Mouse (Mus musculus): ENCODE data around the gene Tyw5. TPM values are rescaled to one million over a fixed set of nuclear protein-coding genes. Genes with fewer than 3 reads are reported as not detected.

Tyw5 gene
- total and polyA plus RNA-seq, 3 experiments = 20.3 to 50.1 (median 21.0) TPM

GRCm38 (mm10) chr1:57439026-57439425 is 32.1 kb upstream of the Tyw5 start:
- dilution Hi-C loops (cut with MboI; ENCODE audit: extremely low pct_ligation_motif_present, extremely low pct_unique_long_range_greater_than_20kb, low sequenced_read_pairs) = no loop called here
- in situ Hi-C loops (cut with MboI; ENCODE audit: low pct_ligation_motif_present, low pct_unique_long_range_greater_than_20kb, low sequenced_read_pairs) = no loop called here

GRCm38 (mm10) chr1:57436954-57437353 is 30.1 kb upstream of the Tyw5 start:
- H3K4me1 ChIP-seq (ENCODE audit: control insufficient read depth in 1 of 2, insufficient read depth in 2 of 2) = peaks cover 0 to 4% of the 10 kb centered on the region in 2 experiments; a peak in 1 of 4 replicates
- in situ Hi-C loops (cut with MboI; ENCODE audit: low pct_ligation_motif_present, low pct_unique_long_range_greater_than_20kb, low sequenced_read_pairs) (no loop called here), dilution Hi-C loops (cut with MboI; ENCODE audit: extremely low pct_ligation_motif_present, extremely low pct_unique_long_range_greater_than_20kb, low sequenced_read_pairs) (no loop called here)
- H3K79me2 ChIP-seq (replicated peaks; ENCODE audit: control insufficient read depth, extremely low read depth, insufficient read depth, poor library complexity, severe bottlenecking) = no peaks in the 10 kb centered on the region
- no peaks in the 10 kb centered on the region for H3K9me3 ChIP-seq (replicated peaks; ENCODE audit: low read length)
- H3K9ac ChIP-seq (ENCODE audit: insufficient read depth, low read depth) = no peak overlapping the region
- no peaks in the 10 kb centered on the region for H3K36me3 ChIP-seq (replicated peaks in 1 of 2; ENCODE audit: control insufficient read depth in 1 of 2, insufficient read depth in 1 of 2, low read length in 1 of 2)
- TF ChIP-seq UBTF (IDR thresholded peaks at IDR 0.05; ENCODE audit: low read depth, low read length) (no peak), ZNF384 (IDR thresholded peaks at IDR 0.05; ENCODE audit: low read depth, low read length) (no peak), KAT2A (IDR thresholded peaks at IDR 0.05; ENCODE audit: insufficient replicate concordance, low read length) (no peak), POLR2A (IDR thresholded peaks at IDR 0.05; ENCODE audit: low read depth, low read length) (no peak), JUN (IDR thresholded peaks at IDR 0.05; ENCODE audit: insufficient read depth, low read depth, low read length) (no peak), MEF2A (IDR thresholded peaks at IDR 0.05; ENCODE audit: borderline replicate concordance, low read depth, low read length) (no peak), USF1 (IDR thresholded peaks at IDR 0.05; ENCODE audit: low read depth, low read length) (no peak)
- no peak overlapping the region for H3K4me2 ChIP-seq (ENCODE audit: insufficient read depth, low read depth, poor library complexity, severe bottlenecking)
- no peak overlapping the region for H3K4me3 ChIP-seq (replicated peaks in 1 of 3; ENCODE audit: low read depth in 2 of 3, low read length in 2 of 3, poor library complexity in 1 of 3)
- no peaks in the 10 kb centered on the region for H3K27me3 ChIP-seq (replicated peaks)
- H3K27ac ChIP-seq (ENCODE audit: insufficient read depth, low read depth) = no peak overlapping the region
- no peak for DNase-seq (ENCODE audit: extremely low read depth)

More at GRCm38 (mm10) chr1:57439026-57439425, 32.1 kb upstream of the Tyw5 start:
- no peaks in the 10 kb centered on the region for H3K79me2 ChIP-seq (replicated peaks; ENCODE audit: control insufficient read depth, extremely low read depth, insufficient read depth, poor library complexity, severe bottlenecking)
- no peak for DNase-seq (ENCODE audit: extremely low read depth)
- H3K9ac ChIP-seq (ENCODE audit: insufficient read depth, low read depth) = no peak overlapping the region
- no peaks in the 10 kb centered on the region for H3K4me1 ChIP-seq (ENCODE audit: control insufficient read depth in 1 of 2, insufficient read depth in 2 of 2)
- no peaks in the 10 kb centered on the region for H3K9me3 ChIP-seq (replicated peaks; ENCODE audit: low read length)
- no peak for TF ChIP-seq POLR2AphosphoS2 (IDR thresholded peaks at IDR 0.05; ENCODE audit: low read depth, low read length)
- no peak for TF ChIP-seq PAX5 (IDR thresholded peaks at IDR 0.05; ENCODE audit: low read length)
- no peak for TF ChIP-seq SMC3 (IDR thresholded peaks at IDR 0.05; ENCODE audit: low read depth, low read length)
- TF ChIP-seq GABPA (IDR thresholded peaks at IDR 0.05; ENCODE audit: insufficient replicate concordance, low read depth, low read length) = no peak
- no peak for TF ChIP-seq ZNF384 (IDR thresholded peaks at IDR 0.05; ENCODE audit: low read depth, low read length)
- no peak for TF ChIP-seq USF2 (conservative IDR thresholded peaks at IDR 0.05; ENCODE audit: low read depth, low read length)
- TF ChIP-seq EP300 (IDR thresholded peaks at IDR 0.05; ENCODE audit: low read length) = no peak
- no peak for TF ChIP-seq TCF12 (IDR thresholded peaks at IDR 0.05; ENCODE audit: low read depth, low read length)
- TF ChIP-seq ZKSCAN1 (IDR thresholded peaks at IDR 0.05; ENCODE audit: borderline replicate concordance, low read depth, low read length) = no peak
- no peak for TF ChIP-seq MAZ (IDR thresholded peaks at IDR 0.05; ENCODE audit: low read depth, low read length)
- TF ChIP-seq RAD21 (IDR thresholded peaks at IDR 0.05; ENCODE audit: low read depth, low read length) = no peak
- no peak for TF ChIP-seq ZC3H11A (IDR thresholded peaks at IDR 0.05; ENCODE audit: low read depth, low read length)
- TF ChIP-seq CHD1 (IDR thresholded peaks at IDR 0.05; ENCODE audit: low read depth, low read length) = no peak
- H3K4me3 ChIP-seq (replicated peaks in 1 of 3; ENCODE audit: low read depth in 2 of 3, low read length in 2 of 3, poor library complexity in 1 of 3) = no peak overlapping the region
- no peak overlapping the region for H3K27ac ChIP-seq (ENCODE audit: insufficient read depth, low read depth)
- no peak overlapping the region for H3K4me2 ChIP-seq (ENCODE audit: insufficient read depth, low read depth, poor library complexity, severe bottlenecking)
- H3K27me3 ChIP-seq (replicated peaks) = no peaks in the 10 kb centered on the region
- no peaks in the 10 kb centered on the region for H3K36me3 ChIP-seq (replicated peaks in 1 of 2; ENCODE audit: control insufficient read depth in 1 of 2, insufficient read depth in 1 of 2, low read length in 1 of 2)
